Mouse (Mus musculus) kidney, postnatal 0 days (tissue): ENCODE measurements around the gene Selenbp1. TPM values are rescaled to one million over a fixed set of nuclear protein-coding genes. Genes with fewer than 3 reads are reported as not detected.

Experiments
- ATAC-seq: fragments of 200-750 bp; cut with Nextera tagmentation; replicated peaks from 2 replicates; pipeline ENCODE4 v1.8.0; 2017; ENCODE audit warnings: low read depth, moderate number of reproducible peaks, moderate TSS enrichment, moderate library complexity; ENCODE audit not compliant: low FRiP score
- DNase-seq: peaks from one replicate; pipeline ENCODE4 v3.0.0-alpha.2; 2016; ENCODE audit warnings: low spot score
- H3K27ac ChIP-seq: fragments of 300-500 bp; sonication (generic); 2 replicates; pipeline ENCODE4 v1.5.1; 2014; ENCODE audit warnings: mild to moderate bottlenecking
- H3K27me3 ChIP-seq: fragments of 300-500 bp; sonication (generic); 2 replicates; pipeline ENCODE4 v1.6.1; 2014; ENCODE audit warnings: low read length, mixed read lengths; ENCODE audit not compliant: insufficient read depth
- H3K36me3 ChIP-seq: fragments of 300-500 bp; sonication (generic); 2 replicates; pipeline ENCODE4 v1.6.1; 2014; ENCODE audit warnings: low read length, mixed read lengths; ENCODE audit not compliant: insufficient read depth
- H3K4me1 ChIP-seq: fragments of 300-500 bp; sonication (generic); replicated peaks from 2 replicates; pipeline ENCODE4 v1.6.1; 2014; ENCODE audit warnings: antibody characterized with exemption, low read length, mixed read lengths; ENCODE audit not compliant: insufficient read depth
- H3K4me2 ChIP-seq: fragments of 300-500 bp; sonication (generic); 2 replicates; pipeline ENCODE4 v1.6.1; 2014; ENCODE audit warnings: mild to moderate bottlenecking, low read length, moderate library complexity, mixed read lengths
- H3K4me3 ChIP-seq: fragments of 300-500 bp; sonication (generic); replicated peaks from 2 replicates; pipeline ENCODE4 v1.5.1; 2014; ENCODE audit warnings: low read depth, low read length
- H3K9ac ChIP-seq: fragments of 300-500 bp; sonication (generic); 2 replicates; pipeline ENCODE4 v1.6.1; 2014; ENCODE audit warnings: low read depth, low read length
- H3K9me3 ChIP-seq: fragments of 300-500 bp; sonication (generic); replicated peaks from 2 replicates; pipeline ENCODE4 v1.6.1; 2016; ENCODE audit warnings: low read length, inconsistent platforms, mixed read lengths
- CTCF ChIP-seq: IDR thresholded peaks from 2 replicates; pipeline ENCODE4 v1.5.1; 2016; ENCODE audit warnings: antibody characterized with exemption, low read depth, mild to moderate bottlenecking, moderate library complexity
- WGBS: fragments of 180-500 bp; shearing (Covaris S2); extraction: QIAGEN DNeasy Blood & Tissue Kit; methylation state at CpG from one replicate; pipeline ENCODE4 v1.1.7; 2014; 5-methylcytosine and 5-hydroxymethylcytosine counted together
- polyA plus RNA-seq: library from polyadenylated mRNA; unstranded; fragments of >200 nt; fragmentation: Nextera tagmentation; extraction: Ambion mirVana; gene quantifications from 2 replicates; pipeline ENCODE4 v1.2.1, GENCODE M21; 2015

Selenbp1 gene
- polyA plus RNA-seq, 1 experiment from 2014 or later = 168 TPM

GRCm38 (mm10) chr3:94948066-94948614 is 15.3 kb downstream of the Selenbp1 start:
- ATAC-seq = no peak
- Histone ChIP-seq H3K4me2 (no peak overlapping the region), H3K4me1 (0 out of 2 replicates have a peak, but pooled peaks cover 3% of the 10 kb centered on the region), H3K4me3 (no peak overlapping the region), H3K27ac (no peak overlapping the region), H3K9ac (no peak overlapping the region), H3K27me3 (no peaks in the 10 kb centered on the region), H3K36me3 (no peaks in the 10 kb centered on the region), H3K9me3 (no peaks in the 10 kb centered on the region)
- peak; percentile 74 for TF ChIP-seq CTCF
- WGBS = 74% methylated on average over 3 of the region's 3 CpGs
- no peak for DNase-seq

DNA sequence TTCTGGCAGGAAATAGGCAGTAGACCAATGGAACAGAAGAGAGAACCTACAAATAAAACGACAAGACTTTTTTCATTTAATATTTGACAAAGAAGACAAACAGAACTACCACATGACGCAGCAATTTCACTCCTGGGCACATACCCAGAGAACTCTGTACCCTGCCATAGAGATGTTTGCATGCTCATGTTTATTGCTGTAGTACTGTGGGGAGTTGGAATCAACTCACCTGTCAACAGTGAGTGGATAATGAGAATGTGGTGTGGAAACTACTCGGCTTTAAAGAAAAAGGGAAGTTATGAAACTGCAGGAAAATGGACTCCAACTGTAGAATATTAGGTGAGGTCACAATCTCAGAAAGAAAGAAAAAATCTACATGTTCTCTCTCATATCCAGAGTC is 16.8 kb downstream of the Selenbp1 start:
- H3K27me3 ChIP-seq = no peaks in the 10 kb centered on the region
- ATAC-seq (no peak), DNase-seq (no peak)
- no peak overlapping the region for H3K4me2 ChIP-seq
- H3K4me1 ChIP-seq = peaks cover 4% of the 10 kb centered on the region; the same call in 1 of the 2 replicates
- TF ChIP-seq CTCF = no peak
- no peak overlapping the region for H3K9ac ChIP-seq
- no peak overlapping the region for H3K27ac ChIP-seq
- H3K9me3 ChIP-seq = no peaks in the 10 kb centered on the region
- no peaks in the 10 kb centered on the region for H3K36me3 ChIP-seq
- no peak overlapping the region for H3K4me3 ChIP-seq
- WGBS = 83% methylated on average over 3 of the region's 3 CpGs

- Histone ChIP-seq H3K4me3 (peak overlapping the region; percentile 89; the same call in 1 of the 2 replicates), H3K9me3 (no peaks in the 10 kb centered on the region), H3K27ac (peak overlapping the region; percentile 93; the same call in 1 of the 2 replicates), H3K27me3 (no peaks in the 10 kb centered on the region), H3K9ac (no peak overlapping the region), H3K4me2 (peak overlapping the region; percentile 80), H3K4me1 (peaks cover 10% of the 10 kb centered on the region; the same call in 1 of the 2 replicates), H3K36me3 (peaks cover 22% of the 10 kb centered on the region)
- DNase-seq (peak; percentile 52), ATAC-seq (peak; percentile 49; the same call in 1 of the 2 replicates)
- WGBS = 56% methylated on average over 5 of the region's 5 CpGs
- TF ChIP-seq CTCF = peak; percentile 20
Observed at GRCm38 (mm10) chr3:94952806-94953205, 19.9 kb downstream of the Selenbp1 start.

DNA sequence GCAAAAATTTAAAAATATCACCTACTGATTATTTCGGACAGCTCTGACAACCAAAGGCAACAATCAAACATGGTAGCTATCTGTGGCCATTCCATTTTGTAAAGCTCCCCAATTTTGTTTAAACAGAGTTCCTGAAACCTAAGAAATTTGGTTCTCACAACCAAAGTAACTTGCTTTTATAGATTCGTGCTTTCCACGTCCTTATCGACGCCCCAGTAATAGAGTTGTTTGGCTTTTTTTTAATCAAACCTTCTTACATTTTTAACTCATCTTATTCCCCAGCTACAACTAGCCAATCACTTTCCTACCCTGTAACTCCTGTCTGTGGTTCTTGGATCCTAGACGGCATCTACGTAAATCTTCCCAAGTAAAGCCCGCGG is 20.5 kb downstream of the Selenbp1 start:
- Histone ChIP-seq H3K9ac (peak overlapping the region; percentile 60), H3K4me3 (peak overlapping the region; percentile 89), H3K27me3 (no peaks in the 10 kb centered on the region), H3K36me3 (peaks cover 28% of the 10 kb centered on the region), H3K9me3 (no peaks in the 10 kb centered on the region), H3K4me1 (peaks cover 10% of the 10 kb centered on the region; the same call in 1 of the 2 replicates), H3K4me2 (peak overlapping the region; percentile 80), H3K27ac (peak overlapping the region; percentile 93)
- 8% methylated on average over 9 of the region's 9 CpGs for WGBS
- DNase-seq = no peak
- 0 out of 2 replicates have a peak, but pooled peaks have one; percentile 4 for ATAC-seq
- TF ChIP-seq CTCF = no peak

GRCm38 (mm10) chr3:94953764-94954616 is 21.1 kb downstream of the Selenbp1 start, which contains the start of gene Rfx5:
Gene Rfx5, plus strand, starts transcription at chr3:94954075.
- no peak for TF ChIP-seq CTCF
- ATAC-seq = peak; percentile 96
- Histone ChIP-seq H3K27ac (peak within 1 kb of the TSS; percentile 93), H3K9me3 (no peaks in the 10 kb centered on the region), H3K4me2 (peak within 1 kb of the TSS; percentile 80), H3K27me3 (no peaks in the 10 kb centered on the region), H3K4me3 (peak within 1 kb of the TSS; percentile 89), H3K4me1 (peaks cover 10% of the 10 kb centered on the region; the same call in 1 of the 2 replicates), H3K9ac (peak within 1 kb of the TSS; percentile 89), H3K36me3 (peaks cover 31% of the 10 kb centered on the region)
- DNase-seq = peak; percentile 99
- under 1% methylated on average over 45 of the region's 50 CpGs for WGBS

DNA sequence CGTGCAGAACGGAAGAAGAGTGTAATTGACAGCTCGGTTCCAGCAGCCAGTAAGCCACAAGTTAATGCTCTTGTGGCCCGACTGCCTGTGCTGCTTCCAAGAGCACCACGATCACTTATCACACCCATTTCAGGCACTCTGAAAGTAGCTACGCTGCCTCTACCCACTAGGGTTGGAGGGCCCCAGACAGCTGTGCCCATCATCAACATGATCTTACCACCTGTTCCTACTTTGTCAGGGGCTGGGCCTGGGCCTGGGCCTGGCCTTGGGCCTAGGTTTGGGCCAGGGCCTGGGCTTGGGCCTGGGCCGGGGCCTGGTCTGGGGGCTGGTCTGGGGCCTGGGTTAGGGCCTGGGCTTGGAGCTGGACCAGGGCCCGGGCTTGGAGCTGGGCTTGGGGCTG is 25.4 kb downstream of the Selenbp1 start:
- Histone ChIP-seq H3K4me3 (no peak overlapping the region), H3K9ac (no peak overlapping the region), H3K36me3 (peaks cover 31% of the 10 kb centered on the region), H3K9me3 (no peaks in the 10 kb centered on the region), H3K4me2 (no peak overlapping the region), H3K27me3 (no peaks in the 10 kb centered on the region), H3K27ac (no peak overlapping the region), H3K4me1 (peaks cover 7% of the 10 kb centered on the region; the same call in 1 of the 2 replicates)
- no peak for ATAC-seq
- DNase-seq = no peak
- TF ChIP-seq CTCF = no peak
- WGBS = 93% methylated on average over 8 of the region's 8 CpGs
